Mouse (Mus musculus): ENCODE data around the gene Pdzd8. TPM values are rescaled to one million over a fixed set of nuclear protein-coding genes. Genes with fewer than 3 reads are reported as not detected.

Gene Pdzd8
- 44.3 TPM for total RNA-seq (2023)

GRCm38 (mm10) chr19:59345658-59346283 is at the start of gene Pdzd8:
Pdzd8 (minus strand) TSS chr19:59345780.

GRCm38 (mm10) chr19:59321990-59322389 is 23.6 kb downstream of the Pdzd8 start, which contains the start of gene Rps12-ps3:
Rps12-ps3 (plus strand) TSS chr19:59322290.

GRCm38 (mm10) chr19:59260718-59261442 is 84.7 kb downstream of the Pdzd8 start, which contains the start of gene Slc18a2:
Slc18a2 (plus strand) TSS chr19:59260896.

Other genes starting within 250 kb of the Pdzd8 start
- not detected for gene Vax1, start 175.7 kb downstream of the Pdzd8 start, total RNA-seq (2023)
- gene Kcnk18, start 126.6 kb downstream of the Pdzd8 start, total RNA-seq (2023) = not detected
- gene Slc18a2, start 84.9 kb downstream of the Pdzd8 start, total RNA-seq (2023) = not detected
- 1,552 TPM for gene Rps12-ps3, start 23.5 kb downstream of the Pdzd8 start, total RNA-seq (2023)
- not detected for gene Emx2, start 112.6 kb upstream of the Pdzd8 start, total RNA-seq (2023)

Measured in CD4-positive naive resting alpha-beta T cell, adult 57 days (primary cell).